Mouse (Mus musculus) forebrain, embryonic 16.5 days (tissue): Measurements from ENCODE around the gene Gp1ba. TPM values are rescaled to one million over a fixed set of nuclear protein-coding genes. Genes with fewer than 3 reads are reported as not detected.

ENCODE experiments used
- ATAC-seq: fragments of 200-750 bp; cut with Nextera tagmentation; 2 replicates; pipeline ENCODE4 v1.8.0; 2017; ENCODE audit warnings: mild to moderate bottlenecking, moderate library complexity
- H3K27ac ChIP-seq: fragments of 300-500 bp; sonication (generic); 2 replicates; pipeline ENCODE4 v1.5.1; 2014; ENCODE audit warnings: low read length, control low read depth
- H3K27me3 ChIP-seq: fragments of 300-500 bp; sonication (generic); replicated peaks from 2 replicates; pipeline ENCODE4 v1.6.1; 2014; ENCODE audit warnings: low read length; ENCODE audit not compliant: control insufficient read depth, insufficient read depth
- H3K36me3 ChIP-seq: fragments of 300-500 bp; sonication (generic); 2 replicates; pipeline ENCODE4 v1.6.1; 2014; ENCODE audit not compliant: control insufficient read depth, insufficient read depth
- H3K4me1 ChIP-seq: fragments of 300-500 bp; sonication (generic); replicated peaks from 2 replicates; pipeline ENCODE4 v1.6.1; 2014; ENCODE audit warnings: low read length; ENCODE audit not compliant: control insufficient read depth, insufficient read depth
- H3K4me2 ChIP-seq: fragments of 300-500 bp; sonication (generic); 2 replicates; pipeline ENCODE4 v1.6.1; 2014; ENCODE audit warnings: mild to moderate bottlenecking, low read length, control low read depth
- H3K4me3 ChIP-seq: fragments of 300-500 bp; sonication (generic); replicated peaks from 2 replicates; pipeline ENCODE4 v1.5.1; 2014; ENCODE audit warnings: mild to moderate bottlenecking, low read length, control low read depth
- H3K9ac ChIP-seq: fragments of 300-500 bp; sonication (generic); replicated peaks from 2 replicates; pipeline ENCODE4 v1.6.1; 2014; ENCODE audit warnings: low read depth, low read length, control low read depth
- H3K9me3 ChIP-seq: fragments of 300-500 bp; sonication (generic); 2 replicates; pipeline ENCODE4 v1.6.1; 2016; ENCODE audit warnings: low read length; ENCODE audit not compliant: control insufficient read depth
- WGBS: fragments of 180-500 bp; shearing (Covaris S2); extraction: QIAGEN DNeasy Blood & Tissue Kit; methylation state at CpG from one replicate; pipeline ENCODE4 v1.1.7; 2014; 5-methylcytosine and 5-hydroxymethylcytosine counted together
- polyA plus RNA-seq: library from polyadenylated mRNA; unstranded; fragments of >200 nt; fragmentation: Nextera tagmentation; extraction: Ambion mirVana; gene quantifications from 2 replicates; pipeline ENCODE4 v1.2.1, GENCODE M21; 2015

Gene Gp1ba
- polyA plus RNA-seq, 1 experiment from 2014 or later = 0.15 TPM

- WGBS = 88% methylated on average over 6 of the region's 6 CpGs
Observed at GRCm38 (mm10) chr11:70663957-70664356, 25.0 kb downstream of the Gp1ba start.

GRCm38 (mm10) chr11:70664741-70665140 lies 25.8 kb downstream of the Gp1ba start:
- no peaks in the 10 kb centered on the region for H3K9me3 ChIP-seq
- ATAC-seq = no peak
- no peak overlapping the region for H3K27ac ChIP-seq
- peaks cover 26% of the 10 kb centered on the region for H3K36me3 ChIP-seq
- no peak overlapping the region for H3K4me3 ChIP-seq
- H3K9ac ChIP-seq = no peak overlapping the region
- peaks cover 11% of the 10 kb centered on the region for H3K4me1 ChIP-seq
- H3K27me3 ChIP-seq = no peaks in the 10 kb centered on the region
- H3K4me2 ChIP-seq = no peak overlapping the region
- WGBS = 95% methylated on average over 9 of the region's 9 CpGs

More at GRCm38 (mm10) chr11:70663957-70664356, 25.0 kb downstream of the Gp1ba start:
- no peaks in the 10 kb centered on the region for H3K9me3 ChIP-seq
- H3K4me1 ChIP-seq = peaks cover 11% of the 10 kb centered on the region
- ATAC-seq = no peak
- H3K27me3 ChIP-seq = no peaks in the 10 kb centered on the region
- no peak overlapping the region for H3K4me3 ChIP-seq
- H3K36me3 ChIP-seq = peaks cover 26% of the 10 kb centered on the region
- H3K27ac ChIP-seq = no peak overlapping the region
- no peak overlapping the region for H3K4me2 ChIP-seq
- no peak overlapping the region for H3K9ac ChIP-seq

- Histone ChIP-seq H3K4me3 (no peak overlapping the region; the same call in 1 of the 2 replicates), H3K4me2 (no peak overlapping the region), H3K27ac (no peak overlapping the region), H3K36me3 (peaks cover 26% of the 10 kb centered on the region), H3K27me3 (no peaks in the 10 kb centered on the region), H3K4me1 (peaks cover 24% of the 10 kb centered on the region), H3K9me3 (no peaks in the 10 kb centered on the region), H3K9ac (no peak overlapping the region)
- 94% methylated on average over 8 of the region's 8 CpGs for WGBS
- no peak for ATAC-seq
Observed at GRCm38 (mm10) chr11:70666687-70667086, 27.8 kb downstream of the Gp1ba start.

- WGBS = 73% methylated on average over 14 of the region's 14 CpGs
- Histone ChIP-seq H3K4me2 (peak overlapping the region; percentile 83), H3K9ac (peak overlapping the region; percentile 56), H3K36me3 (peaks cover 21% of the 10 kb centered on the region), H3K27ac (peak overlapping the region; percentile 97; the same call in 1 of the 2 replicates), H3K9me3 (no peaks in the 10 kb centered on the region), H3K4me1 (peaks cover 24% of the 10 kb centered on the region), H3K27me3 (no peaks in the 10 kb centered on the region), H3K4me3 (peak overlapping the region; percentile 66)
- ATAC-seq = no peak
Observed at GRCm38 (mm10) chr11:70667271-70668150, 28.6 kb downstream of the Gp1ba start.

- ATAC-seq = peak; percentile 34
- no peaks in the 10 kb centered on the region for H3K9me3 ChIP-seq
- peaks cover 15% of the 10 kb centered on the region for H3K36me3 ChIP-seq
- peak overlapping the region; percentile 97 for H3K27ac ChIP-seq
- H3K4me3 ChIP-seq = peak overlapping the region; percentile 66
- H3K4me2 ChIP-seq = peak overlapping the region; percentile 83
- H3K4me1 ChIP-seq = peaks cover 24% of the 10 kb centered on the region
- 1% methylated on average over 15 of the region's 15 CpGs for WGBS
- H3K9ac ChIP-seq = peak overlapping the region; percentile 56
- no peaks in the 10 kb centered on the region for H3K27me3 ChIP-seq
Observed at GRCm38 (mm10) chr11:70668335-70668770, 29.4 kb downstream of the Gp1ba start.

- Histone ChIP-seq H3K4me1 (peaks cover 24% of the 10 kb centered on the region), H3K4me2 (peak within 1 kb of the TSS; percentile 85), H3K36me3 (peaks cover 12% of the 10 kb centered on the region), H3K27ac (peak within 1 kb of the TSS; percentile 97), H3K9ac (peak within 1 kb of the TSS; percentile 63), H3K9me3 (no peaks in the 10 kb centered on the region), H3K27me3 (no peaks in the 10 kb centered on the region), H3K4me3 (peak within 1 kb of the TSS; percentile 66)
- peak; percentile 97 for ATAC-seq
- under 1% methylated on average over 44 of the region's 44 CpGs for WGBS
Observed at GRCm38 (mm10) chr11:70668771-70669505, 30.0 kb downstream of the Gp1ba start, which contains the start of gene Spag7. Gene Spag7 (minus strand): TSS chr11:70669416.

- 0% methylated on average over 31 of the region's 31 CpGs for WGBS
- H3K36me3 ChIP-seq = peaks cover 5% of the 10 kb centered on the region
Observed at GRCm38 (mm10) chr11:70669582-70670345, 30.8 kb downstream of the Gp1ba start.

GRCm38 (mm10) chr11:70670483-70670882 lies 31.6 kb downstream of the Gp1ba start:
- 38% methylated on average over 14 of the region's 14 CpGs for WGBS
- H3K27me3 ChIP-seq = no peaks in the 10 kb centered on the region
- peak overlapping the region; percentile 97 for H3K27ac ChIP-seq
- peaks cover 24% of the 10 kb centered on the region for H3K4me1 ChIP-seq
- no peaks in the 10 kb centered on the region; the same call in 1 of the 2 replicates for H3K36me3 ChIP-seq
- ATAC-seq = no peak
- peak overlapping the region; percentile 63 for H3K9ac ChIP-seq
- H3K4me2 ChIP-seq = peak overlapping the region; percentile 85
- no peaks in the 10 kb centered on the region for H3K9me3 ChIP-seq
- H3K4me3 ChIP-seq = peak overlapping the region; percentile 66

More at GRCm38 (mm10) chr11:70669582-70670345, 30.8 kb downstream of the Gp1ba start:
- Histone ChIP-seq H3K4me1 (peaks cover 24% of the 10 kb centered on the region), H3K4me3 (peak overlapping the region; percentile 66), H3K4me2 (peak overlapping the region; percentile 85), H3K9ac (peak overlapping the region; percentile 63), H3K27me3 (no peaks in the 10 kb centered on the region), H3K9me3 (no peaks in the 10 kb centered on the region), H3K27ac (peak overlapping the region; percentile 97)
- peak; percentile 26 for ATAC-seq
